Mouse (Mus musculus) lung, adult 10 weeks (tissue): ENCODE results near the gene Pfkfb2. TPM values are rescaled to one million over a fixed set of nuclear protein-coding genes. Genes with fewer than 3 reads are reported as not detected.

Experiments used
- polyA plus RNA-seq: library from polyadenylated mRNA; stranded (reverse); fragments of 350-450 nt; fragmentation: Illumina TruSeq; extraction: RNeasy Lipid Tissue Mini Kit (QIAGEN cat#74804); gene quantifications from one replicate; pipeline ENCODE4 v1.2.3, GENCODE M21; 2014; ENCODE audit warnings: low read depth, low replicate concordance; ENCODE audit not compliant: insufficient read depth

Gene Pfkfb2
- 8.9 TPM for polyA plus RNA-seq

GRCm38 (mm10) chr1:130729153-130729552 is at the start of gene Pfkfb2:
Gene Pfkfb2 (minus strand): TSS chr1:130729253.

DNA sequence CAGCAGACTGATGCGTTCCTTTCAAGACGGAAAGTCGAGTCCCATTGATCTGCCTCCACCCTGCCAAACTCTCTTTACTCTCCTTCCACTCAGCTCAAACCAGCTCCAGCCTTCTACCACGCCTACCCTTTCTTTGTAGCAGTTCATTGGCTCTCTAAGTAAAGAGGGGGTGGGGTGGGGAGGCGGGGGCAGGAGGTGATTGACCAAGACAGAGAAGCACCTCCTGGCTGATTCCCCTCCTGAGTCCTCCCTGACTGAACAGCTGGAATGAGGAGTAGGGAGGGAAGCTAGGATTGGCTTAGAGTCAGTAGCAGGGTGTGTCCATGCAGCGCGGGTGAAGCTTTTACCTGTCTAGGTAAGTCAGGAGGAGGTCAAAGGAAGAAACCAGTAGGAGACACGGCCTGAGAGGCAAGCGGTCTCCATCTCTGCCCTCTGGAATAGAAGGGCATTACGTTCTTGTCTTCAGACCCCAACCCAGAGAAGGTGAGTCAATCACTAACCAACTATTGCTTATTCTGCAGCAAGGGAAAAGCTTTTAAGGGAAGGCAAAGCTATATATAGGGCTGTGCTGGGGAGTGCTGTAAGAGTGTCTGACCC is 2.8 kb upstream of the Pfkfb2 start, which contains the start of gene AA986860:
Gene AA986860 (plus strand): TSS at position 236 of the 597 bp plus-strand sequence.

GRCm38 (mm10) chr1:130717291-130717871 is 11.7 kb downstream of the Pfkfb2 start, which contains the start of gene Yod1:
Gene Yod1 (plus strand): TSS chr1:130717327.

GRCm38 (mm10) chr1:130715561-130716217 is 13.4 kb downstream of the Pfkfb2 start, which contains the start of gene Gm29427:
Gene Gm29427 (minus strand): TSS chr1:130715799.

GRCm38 (mm10) chr1:130661454-130661853 is 67.6 kb downstream of the Pfkfb2 start, which contains the start of gene C4bp:
Gene C4bp (minus strand): TSS chr1:130661632.

Other genes with a start within 250 kb of the Pfkfb2 start
- not detected for gene Zp3r, start 99.6 kb downstream of the Pfkfb2 start, polyA plus RNA-seq
- gene C4bp, start 67.6 kb downstream of the Pfkfb2 start, polyA plus RNA-seq, result 0.18 TPM
- not detected for gene Gm29427, start 13.5 kb downstream of the Pfkfb2 start, polyA plus RNA-seq
- gene Yod1, start 11.9 kb downstream of the Pfkfb2 start, polyA plus RNA-seq, result 2.7 TPM
- gene AA986860, start 2.7 kb upstream of the Pfkfb2 start, polyA plus RNA-seq, result 33.0 TPM
- gene Fcamr, start 71.6 kb upstream of the Pfkfb2 start, polyA plus RNA-seq, result 0.31 TPM
- 19.6 TPM for gene Pigr, start 97.4 kb upstream of the Pfkfb2 start, polyA plus RNA-seq
- 22.6 TPM for gene Fcmr, start 136.4 kb upstream of the Pfkfb2 start, polyA plus RNA-seq
- not detected for gene Il24, start 158.2 kb upstream of the Pfkfb2 start, polyA plus RNA-seq
- gene Il20, start 182.2 kb upstream of the Pfkfb2 start, polyA plus RNA-seq, result not detected
- gene Il19, start 210.9 kb upstream of the Pfkfb2 start, polyA plus RNA-seq, result not detected